In genomic region chr4:42961592-42961991, GRCm38 (mm10) we compare ENCODE assay signal across 10 mouse cellular contexts. TPM values are rescaled to one million over a fixed set of nuclear protein-coding genes. Genes with fewer than 3 reads are reported as not detected.
DNase-seq lines count a peak whose midpoint lies in the region; ATAC-seq lines count a peak whose summit lies in the region.
"Had no signal": no experiment of that assay in that cellular context is flagged by ENCODE, and none has a peak within 500 bp of the region (broad histone marks: within the 10 kb centered on the region; RNA-seq: fewer than 3 reads in every experiment).

No protein-coding gene starts in this region.

- H3K9me3 ChIP-seq in hindbrain, embryonic 14.5 days (ENCODE audit: control insufficient read depth, low read length): no peaks in the 10 kb centered on the region
- H3K9me3 ChIP-seq in hindbrain, embryonic 12.5 days (replicated peaks): no peaks in the 10 kb centered on the region
- no peaks in the 10 kb centered on the region for H3K9me3 ChIP-seq in embryonic facial prominence, embryonic 10.5 days
- H3K9me3 ChIP-seq: embryonic facial prominence, embryonic 12.5 days had no signal

- WGBS in hindbrain, embryonic 14.5 days: 31% methylated on average over 4 of the region's 4 CpGs
- WGBS in hindbrain, embryonic 12.5 days: 33% methylated on average over 4 of the region's 4 CpGs
- 36% methylated on average over 4 of the region's 4 CpGs for WGBS in embryonic facial prominence, embryonic 10.5 days

- H3K27ac ChIP-seq in hindbrain, embryonic 14.5 days: no peak overlapping the region
- no peak overlapping the region for H3K27ac ChIP-seq in hindbrain, embryonic 12.5 days
- no peak overlapping the region for H3K27ac ChIP-seq in embryonic facial prominence, embryonic 10.5 days (replicated peaks)
- H3K27ac ChIP-seq: embryonic facial prominence, embryonic 12.5 days had no signal

- H3K4me3 ChIP-seq in hindbrain, embryonic 14.5 days (replicated peaks; ENCODE audit: low read length): no peak overlapping the region
- no peak overlapping the region for H3K4me3 ChIP-seq in hindbrain, embryonic 12.5 days
- no peak overlapping the region for H3K4me3 ChIP-seq in embryonic facial prominence, embryonic 10.5 days
- H3K4me3 ChIP-seq: embryonic facial prominence, embryonic 12.5 days had no signal

- H3K36me3 ChIP-seq in hindbrain, embryonic 14.5 days (replicated peaks; ENCODE audit: control insufficient read depth, insufficient read depth): peaks cover 23% of the 10 kb centered on the region
- peaks cover 23% of the 10 kb centered on the region for H3K36me3 ChIP-seq in hindbrain, embryonic 12.5 days
- H3K36me3 ChIP-seq in embryonic facial prominence, embryonic 10.5 days (replicated peaks): peaks cover 18% of the 10 kb centered on the region
- no peaks in the 10 kb centered on the region; the same call in 1 of the 2 replicates for H3K36me3 ChIP-seq in splenic B cell, adult 2 months (ENCODE audit: control insufficient read depth, insufficient read depth, low read length, poor library complexity, severe bottlenecking)

- no peak overlapping the region for H3K4me2 ChIP-seq in hindbrain, embryonic 14.5 days (replicated peaks)
- H3K4me2 ChIP-seq in hindbrain, embryonic 12.5 days (replicated peaks): no peak overlapping the region
- H3K4me2 ChIP-seq: embryonic facial prominence, embryonic 12.5 days had no signal

- ATAC-seq in hindbrain, embryonic 14.5 days (ENCODE audit: low FRiP score): no peak
- no peak for ATAC-seq in hindbrain, embryonic 12.5 days (ENCODE audit: low FRiP score)
- ATAC-seq in megakaryocyte, adult 5-6 weeks (ENCODE audit: poor library complexity, severe bottlenecking): peak; percentile 77

- no peak overlapping the region for H3K9ac ChIP-seq in hindbrain, embryonic 14.5 days
- H3K9ac ChIP-seq in hindbrain, embryonic 12.5 days: no peak overlapping the region
- H3K9ac ChIP-seq: embryonic facial prominence, embryonic 12.5 days had no signal

- peak; percentile 70 for DNase-seq in hindbrain, embryonic 14.5 days (ENCODE audit: low spot score)
- peak; percentile 64 for DNase-seq in CD4-positive helper T cell, adult 2 months (ENCODE audit: low read depth, low spot score)
- peak; percentile 39 for DNase-seq in adipocyte (ENCODE audit: low spot score)
- DNase-seq in embryonic facial prominence, embryonic 10.5 days (ENCODE audit: low spot score): peak; percentile 62
- DNase-seq in kidney, postnatal 25 days: peak; percentile 70 to 77
- peak; percentile 80 for DNase-seq in splenic B cell, adult 2 months (ENCODE audit: low read depth, low spot score)

- H3K27me3 ChIP-seq in hindbrain, embryonic 14.5 days (ENCODE audit: control insufficient read depth, insufficient read depth, low read length): no peaks in the 10 kb centered on the region
- H3K27me3 ChIP-seq in hindbrain, embryonic 12.5 days: no peaks in the 10 kb centered on the region
- peaks cover 5% of the 10 kb centered on the region; the same call in 1 of the 2 replicates for H3K27me3 ChIP-seq in embryonic facial prominence, embryonic 10.5 days (replicated peaks; ENCODE audit: low read depth, poor library complexity, severe bottlenecking)
- H3K27me3 ChIP-seq in splenic B cell, adult 2 months (ENCODE audit: control insufficient read depth, insufficient read depth, low read length, poor library complexity, severe bottlenecking): no peaks in the 10 kb centered on the region
- H3K27me3 ChIP-seq: embryonic facial prominence, embryonic 12.5 days had no signal

- H3K4me1 ChIP-seq in hindbrain, embryonic 14.5 days (replicated peaks; ENCODE audit: control insufficient read depth, insufficient read depth, low read length): peaks cover 4% of the 10 kb centered on the region; the same call in 1 of the 2 replicates
- H3K4me1 ChIP-seq in hindbrain, embryonic 12.5 days: peaks cover 10% of the 10 kb centered on the region
- H3K4me1 ChIP-seq in embryonic facial prominence, embryonic 10.5 days: peaks cover 4% of the 10 kb centered on the region
- H3K4me1 ChIP-seq: embryonic facial prominence, embryonic 12.5 days had no signal

RNA-seq across cellular contexts. Expression of gene 1700022I11Rik, which starts 7.8 kb away (rescaled TPM):
- 0.63 and 0.71 TPM in 2 replicates for polyA plus RNA-seq in hindbrain, embryonic 14.5 days (2014; fragmentation: Nextera tagmentation; extraction: Ambion mirVana)
- polyA plus RNA-seq in hindbrain, embryonic 12.5 days (2016; fragmentation: Nextera tagmentation; extraction: Ambion mirVana): 0.61 and 1.2 TPM in 2 replicates
- 0.54 and 0.76 TPM in 2 replicates for polyA plus RNA-seq in embryonic facial prominence, embryonic 10.5 days (2016; fragmentation: Nextera tagmentation; extraction: Ambion mirVana)
- total RNA-seq in megakaryocyte, adult 5-6 weeks (2015): not detected in 2 replicates
- not detected in 2 replicates for total RNA-seq in megakaryocyte, adult 5-6 weeks (2017)
- total RNA-seq: left cerebral cortex, postnatal 10 days had no signal

RNA-seq across cellular contexts. Expression of gene Dnajb5, which starts 12.0 kb away (rescaled TPM):
- 38.5 and 42.0 TPM in 2 replicates for polyA plus RNA-seq in hindbrain, embryonic 14.5 days (2014; fragmentation: Nextera tagmentation; extraction: Ambion mirVana)
- 32.4 and 37.4 TPM in 2 replicates for polyA plus RNA-seq in hindbrain, embryonic 12.5 days (2016; fragmentation: Nextera tagmentation; extraction: Ambion mirVana)
- polyA plus RNA-seq in embryonic facial prominence, embryonic 10.5 days (2016; fragmentation: Nextera tagmentation; extraction: Ambion mirVana): 10.3 and 10.9 TPM in 2 replicates
- 5.4 and 6.0 TPM in 2 replicates for total RNA-seq in megakaryocyte, adult 5-6 weeks (2015)
- 2.6 and 6.3 TPM in 2 replicates for total RNA-seq in megakaryocyte, adult 5-6 weeks (2017)

RNA-seq across cellular contexts. Expression of gene Vcp, which starts 38.7 kb away (rescaled TPM):
- polyA plus RNA-seq in hindbrain, embryonic 14.5 days (2014; fragmentation: Nextera tagmentation; extraction: Ambion mirVana): 470 and 518 TPM in 2 replicates
- polyA plus RNA-seq in hindbrain, embryonic 12.5 days (2016; fragmentation: Nextera tagmentation; extraction: Ambion mirVana): 626 and 637 TPM in 2 replicates
- polyA plus RNA-seq in embryonic facial prominence, embryonic 10.5 days (2016; fragmentation: Nextera tagmentation; extraction: Ambion mirVana): 664 and 683 TPM in 2 replicates
- 81.5 and 86.4 TPM in 2 replicates for total RNA-seq in megakaryocyte, adult 5-6 weeks (2015)
- total RNA-seq in megakaryocyte, adult 5-6 weeks (2017): 154 and 165 TPM in 2 replicates

RNA-seq across cellular contexts. Expression of gene Phf24, which starts 45.1 kb away (rescaled TPM):
- polyA plus RNA-seq in hindbrain, embryonic 14.5 days (2014; fragmentation: Nextera tagmentation; extraction: Ambion mirVana): 43.5 and 47.8 TPM in 2 replicates
- polyA plus RNA-seq in hindbrain, embryonic 12.5 days (2016; fragmentation: Nextera tagmentation; extraction: Ambion mirVana): 7.9 TPM in 2 replicates
- polyA plus RNA-seq in embryonic facial prominence, embryonic 10.5 days (2016; fragmentation: Nextera tagmentation; extraction: Ambion mirVana): 0.44 and 1.2 TPM in 2 replicates
- total RNA-seq in megakaryocyte, adult 5-6 weeks (2015): not detected in 2 replicates
- under 0.01 TPM in 1 of 2 replicates, not detected in the other for total RNA-seq in megakaryocyte, adult 5-6 weeks (2017)

RNA-seq across cellular contexts. Expression of gene Fancg, which starts 48.7 kb away (rescaled TPM):
- polyA plus RNA-seq in hindbrain, embryonic 14.5 days (2014; fragmentation: Nextera tagmentation; extraction: Ambion mirVana): 15.6 and 20.1 TPM in 2 replicates
- 20.5 and 21.6 TPM in 2 replicates for polyA plus RNA-seq in hindbrain, embryonic 12.5 days (2016; fragmentation: Nextera tagmentation; extraction: Ambion mirVana)
- polyA plus RNA-seq in embryonic facial prominence, embryonic 10.5 days (2016; fragmentation: Nextera tagmentation; extraction: Ambion mirVana): 25.3 and 26.0 TPM in 2 replicates
- 11.3 and 12.5 TPM in 2 replicates for total RNA-seq in megakaryocyte, adult 5-6 weeks (2015)
- total RNA-seq in megakaryocyte, adult 5-6 weeks (2017): 13.0 and 14.3 TPM in 2 replicates
